Mouse (Mus musculus) skeletal muscle tissue, postnatal 0 days (tissue): Measurements from ENCODE around the gene Mpp2. TPM values are rescaled to one million over a fixed set of nuclear protein-coding genes. Genes with fewer than 3 reads are reported as not detected.

ENCODE experiments used
- polyA plus RNA-seq: library from polyadenylated mRNA; unstranded; fragments of >200 nt; fragmentation: Nextera tagmentation; extraction: Ambion mirVana; gene quantifications from 2 replicates; pipeline ENCODE4 v1.2.1, GENCODE M21; 2015

Gene Mpp2
- polyA plus RNA-seq: 0.85 and 0.99 TPM in 2 replicates

DNA sequence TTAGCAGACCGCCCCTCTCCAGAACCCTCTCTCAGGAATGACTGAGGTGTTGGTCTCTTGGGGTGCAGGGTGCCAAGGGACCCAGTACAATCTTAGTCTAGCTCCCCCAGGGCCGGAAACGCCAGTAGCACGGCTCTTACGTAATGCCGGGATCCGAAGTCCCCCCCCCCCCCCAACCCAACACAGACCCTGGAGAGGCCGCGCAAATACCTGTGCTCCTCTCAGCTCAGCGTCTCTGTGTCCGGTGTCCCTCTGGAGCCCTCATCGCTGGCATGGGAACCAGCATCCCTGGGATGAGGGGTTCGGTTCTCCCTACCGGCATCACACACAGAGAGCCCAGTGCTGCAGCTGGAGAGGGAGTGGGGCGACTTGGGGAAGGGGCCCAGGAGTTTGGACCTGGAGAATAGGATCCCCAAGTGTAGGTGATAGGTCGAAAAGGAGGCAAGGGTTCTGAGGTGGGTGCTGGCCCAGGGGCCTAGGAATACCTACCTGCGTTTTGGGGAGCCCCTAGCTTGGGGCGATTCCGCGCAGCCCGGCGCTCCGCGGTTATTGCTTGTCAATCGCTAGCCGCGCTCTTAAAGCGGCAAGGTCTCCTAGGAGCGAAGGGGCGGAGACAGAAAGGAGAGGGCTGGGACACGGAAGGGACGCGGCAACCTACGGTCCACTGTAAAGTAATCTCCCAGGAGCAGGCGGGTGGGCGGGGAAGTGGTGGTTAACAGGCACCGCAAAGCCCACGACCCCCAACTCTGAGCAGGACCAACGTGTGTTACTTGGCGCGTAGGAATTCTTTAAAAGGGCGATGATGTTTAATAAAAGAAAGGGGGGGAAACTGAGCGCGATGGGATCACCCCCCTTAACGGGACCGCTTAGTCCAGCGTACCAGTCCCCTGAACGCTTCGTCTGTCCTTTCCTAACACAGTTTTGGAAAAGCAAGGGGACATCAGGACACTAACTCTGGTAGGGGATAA is at the start of gene Mpp2:
TSS of gene Mpp2 (minus strand) at position 585 of the 968 bp plus-strand sequence.

DNA sequence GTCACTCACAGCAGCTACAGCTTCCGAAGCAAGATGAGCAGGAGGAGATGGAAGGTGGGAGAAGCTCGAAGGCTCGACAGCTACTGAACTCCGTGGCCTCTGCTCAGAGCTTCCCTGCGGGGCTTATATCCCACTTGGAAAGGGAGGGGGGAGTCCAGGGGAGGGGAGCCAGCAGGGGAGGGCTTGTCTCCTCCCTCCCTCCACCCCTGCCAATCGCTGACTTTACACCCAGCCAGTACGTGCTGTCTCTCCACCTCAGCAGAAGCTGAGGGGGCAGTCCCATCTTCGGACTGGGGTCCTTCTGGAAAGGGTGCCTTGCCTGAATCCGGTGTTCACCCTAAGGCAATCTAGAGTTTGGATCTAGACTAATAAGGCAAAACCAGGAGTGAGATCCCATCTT is 19.4 kb upstream of the Mpp2 start, which contains the start of gene Pyy:
TSS of gene Pyy (minus strand) at position 101 of the 400 bp plus-strand sequence.

DNA sequence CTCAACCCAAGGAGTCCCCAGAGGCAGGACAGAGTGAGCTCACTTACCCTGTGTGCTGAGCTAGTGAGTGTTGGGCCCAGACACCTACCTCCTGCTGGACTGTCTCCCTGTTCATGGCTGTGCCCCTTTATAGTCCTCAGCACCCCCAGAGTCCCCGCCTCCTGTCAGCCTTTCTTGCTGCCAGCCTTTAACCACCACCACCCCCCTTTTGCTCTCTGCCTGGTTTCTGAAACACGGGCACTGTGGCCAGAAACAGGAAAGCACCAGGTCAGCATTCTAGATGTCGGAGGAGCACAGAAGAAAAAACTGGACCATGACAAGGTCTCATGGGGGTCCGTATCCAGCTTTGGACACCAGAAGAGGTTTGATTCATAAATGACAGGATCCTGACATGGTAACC is 12.9 kb upstream of the Mpp2 start, which contains the start of gene Ppy:
TSS of gene Ppy (minus strand) at position 101 of the 400 bp plus-strand sequence.

DNA sequence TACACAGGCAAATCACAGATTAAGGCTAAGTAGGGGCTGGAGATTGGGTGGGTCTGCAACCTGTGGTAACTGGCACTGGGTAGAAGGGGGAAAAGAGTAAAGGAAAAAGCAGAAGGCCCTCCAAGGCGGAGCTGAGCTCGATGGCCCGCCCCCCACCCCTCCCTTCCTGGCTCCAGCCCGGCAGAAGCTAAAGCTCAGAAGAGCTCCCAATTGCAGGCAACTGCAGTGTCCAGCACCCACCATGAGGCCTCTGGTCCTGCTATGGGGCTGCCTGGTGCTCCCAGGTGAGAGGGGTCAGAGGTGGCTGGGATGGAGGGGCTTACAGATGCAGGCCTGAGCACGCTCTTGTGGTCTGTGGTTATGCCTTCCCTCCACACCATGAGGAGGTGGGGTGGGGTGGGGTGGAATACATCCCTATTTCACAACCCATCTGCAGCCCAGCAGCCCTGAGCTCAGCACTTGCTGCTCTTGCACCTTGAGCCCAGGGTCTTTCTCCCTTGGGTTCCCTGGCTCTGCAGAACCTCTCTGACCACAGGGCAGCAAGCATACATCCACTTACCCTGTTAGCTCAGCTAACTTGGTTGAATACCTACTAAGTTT is 46.9 kb downstream of the Mpp2 start, which contains the start of gene Cd300lg:
TSS of gene Cd300lg (plus strand) at position 160 of the 600 bp plus-strand sequence.

DNA sequence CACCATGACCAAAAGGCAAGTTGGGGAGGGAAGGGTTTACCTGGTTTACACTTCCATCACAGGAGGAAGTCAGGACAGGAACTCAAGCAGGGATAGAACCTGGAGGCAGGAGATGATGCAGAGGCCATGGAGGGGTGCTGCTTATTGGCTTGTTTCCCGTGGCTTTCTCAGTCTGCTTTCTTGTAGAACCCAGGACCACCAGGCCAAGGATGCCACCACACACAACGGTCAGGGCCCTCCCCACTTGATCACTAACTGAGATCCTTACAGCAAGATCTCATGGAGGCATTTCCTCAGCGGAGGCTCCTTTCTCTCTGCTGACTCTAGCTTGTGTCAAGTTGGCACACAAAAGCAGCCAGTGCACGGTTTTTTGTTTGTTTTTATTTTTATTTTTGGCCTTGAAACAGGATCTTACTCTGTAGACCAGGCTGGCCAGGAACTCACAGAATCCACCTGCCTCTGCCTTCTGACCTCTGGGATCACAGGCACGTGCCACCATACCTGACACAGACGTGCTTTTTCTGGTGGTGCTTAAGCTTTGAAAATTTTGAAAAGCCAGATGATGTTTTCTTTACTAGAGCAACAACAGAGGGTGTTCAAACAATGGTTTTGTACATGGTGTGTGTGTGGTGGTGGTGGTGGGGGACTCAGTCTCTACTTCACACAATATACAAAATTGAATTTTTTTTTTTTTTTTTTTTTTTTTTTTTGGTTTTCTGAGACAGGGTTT is 60.1 kb downstream of the Mpp2 start, which contains the start of gene Mpp3:
TSS of gene Mpp3 (minus strand) at position 375 of the 730 bp plus-strand sequence.

Other genes starting within 250 kb of the Mpp2 start
- gene Meox1, start 194.1 kb downstream of the Mpp2 start, polyA plus RNA-seq: 8.4 and 9.2 TPM in 2 replicates
- gene Sost, start 121.5 kb downstream of the Mpp2 start, polyA plus RNA-seq: 0.09 TPM in 1 of 2 replicates, not detected in the other
- gene Cfap97d1, start 104.2 kb downstream of the Mpp2 start, polyA plus RNA-seq: not detected in 2 replicates
- 88.1 and 96.2 TPM in 2 replicates for gene Dusp3, start 101.5 kb downstream of the Mpp2 start, polyA plus RNA-seq
- 19.7 and 22.6 TPM in 2 replicates for gene Mpp3, start 60.1 kb downstream of the Mpp2 start, polyA plus RNA-seq
- gene Cd300lg, start 47.0 kb downstream of the Mpp2 start, polyA plus RNA-seq: 13.1 and 19.0 TPM in 2 replicates
- gene Ppy, start 12.8 kb upstream of the Mpp2 start, polyA plus RNA-seq: not detected in 2 replicates
- gene Pyy, start 19.3 kb upstream of the Mpp2 start, polyA plus RNA-seq: not detected in 2 replicates
- gene Nags, start 57.0 kb upstream of the Mpp2 start, polyA plus RNA-seq: not detected in 2 replicates
- 17.9 and 19.3 TPM in 2 replicates for gene Tmem101, start 67.9 kb upstream of the Mpp2 start, polyA plus RNA-seq
- 91.9 and 96.3 TPM in 2 replicates for gene Lsm12, start 96.8 kb upstream of the Mpp2 start, polyA plus RNA-seq
- gene G6pc3, start 101.1 kb upstream of the Mpp2 start, polyA plus RNA-seq: 13.2 and 16.3 TPM in 2 replicates
- gene Hdac5, start 141.7 kb upstream of the Mpp2 start, polyA plus RNA-seq: 51.9 and 58.9 TPM in 2 replicates
- 1.8 and 2.6 TPM in 2 replicates for gene BC030867, start 160.4 kb upstream of the Mpp2 start, polyA plus RNA-seq
- gene Asb16, start 180.2 kb upstream of the Mpp2 start, polyA plus RNA-seq: 1.6 and 2.5 TPM in 2 replicates
- gene Tmub2, start 196.4 kb upstream of the Mpp2 start, polyA plus RNA-seq: 26.3 and 27.0 TPM in 2 replicates
- 5.4 and 6.3 TPM in 2 replicates for gene Atxn7l3, start 208.1 kb upstream of the Mpp2 start, polyA plus RNA-seq
- gene Ubtf, start 231.2 kb upstream of the Mpp2 start, polyA plus RNA-seq: 40.6 and 45.3 TPM in 2 replicates